Mouse (Mus musculus) liver, adult 2 months (tissue): ENCODE results near the gene Nusap1.

ENCODE experiments used
- CTCF ChIP-seq: fragments of 200-500 bp; IDR thresholded peaks from 2 replicates; pipeline ENCODE4 v1.5.1; 2011; ENCODE audit warnings: low read depth, low read length, control low read depth
- POLR2A ChIP-seq: fragments of 200-500 bp; IDR thresholded peaks from 2 replicates; pipeline ENCODE4 v1.6.1; 2011; ENCODE audit warnings: low read length, control low read depth; ENCODE audit not compliant: insufficient read depth; ENCODE audit errors: extremely low read depth

DNA sequence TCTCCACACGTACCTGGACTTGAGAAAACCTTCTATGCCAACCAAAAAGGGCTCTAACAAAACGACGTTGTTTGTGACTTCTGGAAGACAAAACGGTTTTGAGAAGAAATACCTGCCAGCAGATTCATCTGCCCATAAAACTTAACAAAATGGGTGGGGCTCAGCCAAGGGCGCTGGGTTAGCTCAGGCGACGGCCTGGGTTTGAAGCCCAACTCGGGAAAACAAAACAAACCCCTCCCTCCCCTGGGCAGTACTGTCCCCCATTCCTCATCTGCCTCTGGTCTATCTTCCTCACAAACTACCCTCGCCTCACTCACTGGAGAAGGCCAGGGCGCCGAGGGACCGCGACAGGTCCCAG lies 278 bp upstream of the Nusap1 start:
- no peak for TF ChIP-seq CTCF
- no peak for TF ChIP-seq POLR2A
